Mouse (Mus musculus) hindbrain, embryonic 15.5 days (tissue): ENCODE measurements around the gene Hmox1. TPM values are rescaled to one million over a fixed set of nuclear protein-coding genes. Genes with fewer than 3 reads are reported as not detected.
A peak's percentile ranks its signal among the peaks of the same experiment; 100 is the strongest.

ENCODE experiments used
- ATAC-seq: fragments of 200-750 bp; cut with Nextera tagmentation; 2 replicates; pipeline ENCODE4 v1.8.0; 2017; ENCODE audit warnings: low read depth, moderate number of reproducible peaks, moderate TSS enrichment; ENCODE audit not compliant: low FRiP score
- H3K27ac ChIP-seq: fragments of 300-500 bp; sonication (generic); replicated peaks from 2 replicates; pipeline ENCODE4 v1.5.1; 2015; ENCODE audit warnings: mild to moderate bottlenecking, inconsistent platforms
- H3K27me3 ChIP-seq: fragments of 300-500 bp; sonication (generic); 2 replicates; pipeline ENCODE4 v1.6.1; 2015; ENCODE audit warnings: control low read depth, inconsistent platforms
- H3K36me3 ChIP-seq: fragments of 300-500 bp; sonication (generic); 2 replicates; pipeline ENCODE4 v1.6.1; 2015; ENCODE audit warnings: control low read depth, inconsistent platforms
- H3K4me1 ChIP-seq: fragments of 300-500 bp; sonication (generic); replicated peaks from 2 replicates; pipeline ENCODE4 v1.6.1; 2015; ENCODE audit warnings: control low read depth, inconsistent platforms
- H3K4me2 ChIP-seq: fragments of 300-500 bp; sonication (generic); 2 replicates; pipeline ENCODE4 v1.6.1; 2015; ENCODE audit warnings: moderate library complexity, mild to moderate bottlenecking, inconsistent platforms
- H3K4me3 ChIP-seq: fragments of 300-500 bp; sonication (generic); 2 replicates; pipeline ENCODE4 v1.5.1; 2015; ENCODE audit warnings: mild to moderate bottlenecking, inconsistent platforms
- H3K9ac ChIP-seq: fragments of 300-500 bp; sonication (generic); 2 replicates; pipeline ENCODE4 v1.6.1; 2015; ENCODE audit warnings: inconsistent platforms
- H3K9me3 ChIP-seq: fragments of 300-500 bp; sonication (generic); 2 replicates; pipeline ENCODE4 v1.6.1; 2016; ENCODE audit warnings: control low read depth, inconsistent platforms
- WGBS: fragments of 180-500 bp; shearing (Covaris S2); methylation state at CpG from one replicate; pipeline ENCODE4 v1.1.7; 2015; 5-methylcytosine and 5-hydroxymethylcytosine counted together
- polyA plus RNA-seq: library from polyadenylated mRNA; unstranded; fragments of >200 nt; fragmentation: Nextera tagmentation; extraction: Ambion mirVana; gene quantifications from 2 replicates; pipeline ENCODE4 v1.2.1, GENCODE M21; 2015

Gene Hmox1
- polyA plus RNA-seq = 14.0 and 15.1 TPM in 2 replicates

DNA sequence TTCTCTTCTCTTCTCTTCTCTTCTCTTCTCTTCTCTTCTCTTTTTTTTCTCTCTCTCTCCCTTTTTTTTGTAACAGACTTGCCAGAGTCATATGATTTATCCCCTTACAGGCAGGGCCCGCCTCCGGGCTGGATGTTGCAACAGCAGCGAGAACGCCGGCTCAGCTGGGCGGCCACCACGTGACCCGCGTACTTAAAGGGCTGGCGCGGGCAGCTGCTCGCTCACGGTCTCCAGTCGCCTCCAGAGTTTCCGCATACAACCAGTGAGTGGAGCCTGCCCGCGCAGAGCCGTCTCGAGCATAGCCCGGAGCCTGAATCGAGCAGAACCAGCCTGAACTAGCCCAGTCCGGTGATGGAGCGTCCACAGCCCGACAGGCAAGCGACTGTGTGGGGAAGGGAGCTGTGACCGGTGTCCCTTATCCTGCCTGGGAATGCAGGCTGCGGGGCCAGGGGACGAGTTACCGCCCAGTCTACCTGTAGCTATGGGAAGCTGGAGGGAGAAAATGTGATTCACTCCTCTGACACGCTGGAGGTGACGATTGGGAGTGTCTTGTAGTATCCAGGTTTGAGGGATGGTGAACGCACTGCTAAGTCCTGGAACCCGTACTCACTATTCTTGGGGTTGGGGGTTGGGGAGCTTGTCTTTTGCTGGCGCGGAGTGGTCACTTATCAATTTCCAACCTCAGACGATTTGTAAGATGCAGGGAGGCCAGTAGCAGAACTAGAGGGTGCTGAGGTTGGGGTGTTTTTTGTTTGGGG is at the start of gene Hmox1:
Hmox1 (plus strand) TSS at position 223 of the 758 bp plus-strand sequence.
- WGBS = 1% methylated on average over 36 of the region's 36 CpGs
- Histone ChIP-seq H3K27ac (peak within 1 kb of the TSS; percentile 48; the same call in 1 of the 2 replicates), H3K36me3 (no peaks in the 10 kb centered on the region), H3K4me3 (peak within 1 kb of the TSS; percentile 51), H3K9ac (peak within 1 kb of the TSS; percentile 54), H3K27me3 (no peaks in the 10 kb centered on the region), H3K4me2 (peak within 1 kb of the TSS; percentile 95), H3K4me1 (peaks cover 16% of the 10 kb centered on the region), H3K9me3 (no peaks in the 10 kb centered on the region)
- ATAC-seq = peak; percentile 94

DNA sequence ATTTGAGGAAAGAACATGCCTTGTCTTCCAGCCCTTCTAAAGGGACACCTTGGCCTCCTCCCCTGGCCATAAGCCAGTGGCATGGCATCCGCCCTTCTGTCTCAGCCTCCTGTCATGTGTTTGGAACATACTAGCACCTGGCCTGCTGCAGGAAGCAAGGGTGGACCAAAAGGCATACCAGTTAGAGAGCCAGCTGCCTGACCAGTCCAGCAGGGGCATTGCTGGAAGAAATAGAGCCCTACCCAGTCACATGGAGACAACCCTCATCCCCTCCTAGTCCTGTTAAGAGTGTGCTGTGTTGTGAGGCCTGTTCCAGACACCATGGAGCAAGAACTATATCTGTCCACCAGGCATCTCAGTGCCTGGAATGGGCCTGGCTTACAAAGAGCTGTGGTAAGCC is 47.1 kb upstream of the Hmox1 start:
- Histone ChIP-seq H3K4me3 (no peak overlapping the region), H3K27ac (no peak overlapping the region), H3K27me3 (no peaks in the 10 kb centered on the region), H3K36me3 (no peaks in the 10 kb centered on the region), H3K4me2 (no peak overlapping the region), H3K4me1 (no peaks in the 10 kb centered on the region), H3K9me3 (no peaks in the 10 kb centered on the region), H3K9ac (no peak overlapping the region)
- 91% methylated on average over 1 of the region's 1 CpGs for WGBS
- no peak for ATAC-seq

DNA sequence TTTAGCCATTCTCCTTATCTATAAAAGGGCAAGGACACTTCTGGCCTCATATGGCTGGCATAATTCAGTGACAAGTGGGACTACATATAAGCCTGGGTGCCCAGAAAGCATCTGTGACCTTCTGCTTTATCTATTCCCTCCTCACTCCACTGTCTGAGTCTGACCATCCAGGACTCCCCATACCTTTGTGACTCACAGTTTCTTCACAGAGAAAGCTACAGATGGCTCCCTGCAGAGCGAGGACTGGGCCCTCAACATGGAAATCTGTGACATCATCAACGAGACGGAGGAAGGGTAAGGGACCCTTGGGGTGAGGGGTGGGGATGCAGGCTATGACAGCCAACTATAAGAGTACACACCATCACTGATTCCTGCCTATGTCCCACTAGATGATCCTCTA is 45.6 kb upstream of the Hmox1 start:
- Histone ChIP-seq H3K36me3 (no peaks in the 10 kb centered on the region), H3K4me3 (no peak overlapping the region), H3K9ac (no peak overlapping the region), H3K27me3 (no peaks in the 10 kb centered on the region), H3K27ac (no peak overlapping the region), H3K4me2 (no peak overlapping the region), H3K4me1 (no peaks in the 10 kb centered on the region), H3K9me3 (no peaks in the 10 kb centered on the region)
- no peak for ATAC-seq
- WGBS = 92% methylated on average over 3 of the region's 3 CpGs

DNA sequence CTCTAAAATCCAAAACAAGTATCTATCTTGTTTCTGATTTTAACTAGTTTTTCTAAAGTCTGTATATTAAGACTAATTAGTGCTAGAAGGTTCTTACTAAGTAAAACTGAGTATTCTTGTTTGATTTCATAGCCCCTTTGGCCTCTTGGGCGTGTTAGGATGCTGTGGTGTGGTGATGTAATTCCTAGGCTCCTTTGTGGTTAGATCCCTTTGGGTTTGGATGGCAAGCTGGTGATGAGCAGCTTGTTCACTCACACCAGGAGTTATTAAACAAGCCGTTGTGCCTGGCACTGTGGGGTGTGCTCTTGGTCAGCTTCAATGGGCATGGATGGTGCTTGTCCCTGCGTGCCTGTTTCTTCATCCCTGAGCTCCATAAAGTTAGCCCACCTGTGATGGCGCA is 40.1 kb upstream of the Hmox1 start:
- 91% methylated on average over 4 of the region's 4 CpGs for WGBS
- Histone ChIP-seq H3K27ac (no peak overlapping the region), H3K4me1 (no peaks in the 10 kb centered on the region), H3K27me3 (no peaks in the 10 kb centered on the region), H3K36me3 (0 out of 2 replicates have a peak, but pooled peaks cover 4% of the 10 kb centered on the region), H3K9me3 (no peaks in the 10 kb centered on the region), H3K9ac (no peak overlapping the region), H3K4me3 (no peak overlapping the region), H3K4me2 (no peak overlapping the region)
- ATAC-seq = no peak

DNA sequence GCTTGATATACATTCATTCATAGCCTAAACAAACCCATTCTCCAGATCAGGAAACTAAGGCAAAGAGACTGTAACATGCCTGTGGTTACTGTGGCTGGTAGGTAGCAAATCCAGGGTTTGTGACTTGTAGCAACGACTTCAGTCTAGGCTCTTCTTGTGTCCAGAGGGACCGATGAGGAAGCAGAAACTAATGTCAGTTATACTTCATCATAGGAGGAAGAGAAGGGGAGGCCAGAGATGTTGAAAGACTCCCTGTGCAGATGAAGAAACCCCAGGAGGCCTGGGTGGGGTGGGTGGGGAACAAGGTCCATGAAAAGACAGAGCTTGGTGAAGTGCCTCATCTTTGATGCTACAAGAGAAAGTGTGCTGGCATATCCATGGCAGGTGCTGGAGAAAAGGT is 37.7 kb upstream of the Hmox1 start:
- Histone ChIP-seq H3K27me3 (no peaks in the 10 kb centered on the region), H3K9ac (no peak overlapping the region), H3K9me3 (no peaks in the 10 kb centered on the region), H3K4me2 (no peak overlapping the region), H3K27ac (no peak overlapping the region), H3K36me3 (0 out of 2 replicates have a peak, but pooled peaks cover 4% of the 10 kb centered on the region), H3K4me1 (no peaks in the 10 kb centered on the region), H3K4me3 (no peak overlapping the region)
- no peak for ATAC-seq
- 98% methylated on average over 2 of the region's 2 CpGs for WGBS

DNA sequence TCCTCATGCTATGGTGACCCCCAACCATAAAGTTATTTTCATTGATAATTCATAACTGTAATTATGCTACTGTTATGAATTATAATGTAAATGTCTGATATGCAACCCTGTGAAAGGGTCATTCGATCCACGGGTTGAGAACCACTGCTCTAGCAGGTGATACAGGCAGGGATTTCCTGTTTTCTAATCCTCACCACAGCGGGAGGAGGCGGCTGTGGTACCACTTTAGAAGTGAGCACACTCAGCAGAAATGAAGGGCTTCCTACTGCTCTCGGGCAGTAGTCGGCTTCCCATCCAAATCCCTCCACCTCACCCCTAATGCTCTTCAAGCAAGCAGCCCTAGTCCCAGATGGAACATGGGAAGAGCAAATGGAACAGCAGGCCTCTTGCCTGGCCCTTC is 33.4 kb upstream of the Hmox1 start:
- H3K4me2 ChIP-seq = no peak overlapping the region
- no peaks in the 10 kb centered on the region for H3K9me3 ChIP-seq
- H3K27me3 ChIP-seq = no peaks in the 10 kb centered on the region
- ATAC-seq = no peak
- no peaks in the 10 kb centered on the region for H3K4me1 ChIP-seq
- no peak overlapping the region for H3K4me3 ChIP-seq
- H3K27ac ChIP-seq = no peak overlapping the region
- no peak overlapping the region for H3K9ac ChIP-seq
- WGBS = 87% methylated on average over 6 of the region's 6 CpGs
- H3K36me3 ChIP-seq = peaks cover 11% of the 10 kb centered on the region; the same call in 1 of the 2 replicates

DNA sequence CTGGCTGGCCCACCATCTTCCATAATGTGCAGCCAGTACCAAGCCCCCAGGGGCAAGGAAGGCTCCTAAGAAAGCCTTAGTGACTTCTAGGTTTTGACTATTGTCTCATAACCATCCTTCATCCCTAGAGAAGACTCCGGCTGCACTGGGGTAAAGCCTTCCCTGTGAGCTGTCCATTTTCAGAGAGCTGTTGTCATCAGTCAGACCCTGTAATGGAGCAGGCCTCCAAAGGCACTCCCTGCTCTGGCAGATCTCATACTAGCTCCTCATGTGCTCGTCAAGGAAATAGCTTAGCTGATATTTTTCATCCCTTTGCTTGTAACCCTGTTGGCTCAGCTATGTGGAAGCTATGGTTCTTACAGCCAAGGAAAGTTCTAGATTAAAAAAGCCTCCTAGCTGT is 32.6 kb upstream of the Hmox1 start:
- H3K4me2 ChIP-seq = no peak overlapping the region
- no peak for ATAC-seq
- H3K4me1 ChIP-seq = no peaks in the 10 kb centered on the region
- no peak overlapping the region for H3K27ac ChIP-seq
- no peaks in the 10 kb centered on the region for H3K27me3 ChIP-seq
- H3K9ac ChIP-seq = no peak overlapping the region
- peaks cover 14% of the 10 kb centered on the region; the same call in 1 of the 2 replicates for H3K36me3 ChIP-seq
- WGBS = 90% methylated on average over 2 of the region's 2 CpGs
- H3K9me3 ChIP-seq = no peaks in the 10 kb centered on the region
- no peak overlapping the region for H3K4me3 ChIP-seq

DNA sequence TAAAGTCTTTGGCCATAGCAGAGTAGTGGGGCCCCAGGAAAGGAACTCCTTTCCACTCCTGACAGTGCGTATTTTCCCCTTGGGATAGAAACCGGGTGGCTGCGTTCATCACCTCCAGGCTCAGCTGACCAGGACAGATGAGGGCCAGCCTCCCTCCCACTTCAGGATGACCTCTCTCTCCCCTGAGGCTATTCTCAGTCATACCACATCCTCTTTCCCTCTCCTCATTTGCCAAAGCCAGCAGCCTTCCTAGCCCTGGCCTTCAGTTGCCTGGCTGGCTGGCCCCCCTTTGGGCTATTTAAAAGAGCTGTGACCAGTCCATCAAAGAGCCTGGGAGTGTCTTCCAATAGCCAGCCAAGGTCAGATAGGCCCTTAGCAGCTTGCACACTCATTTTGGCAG is 30.1 kb upstream of the Hmox1 start:
- no peak overlapping the region for H3K4me3 ChIP-seq
- H3K36me3 ChIP-seq = peaks cover 9% of the 10 kb centered on the region; the same call in 1 of the 2 replicates
- ATAC-seq = no peak
- H3K9ac ChIP-seq = no peak overlapping the region
- H3K27ac ChIP-seq = no peak overlapping the region
- H3K4me1 ChIP-seq = no peaks in the 10 kb centered on the region
- no peaks in the 10 kb centered on the region for H3K9me3 ChIP-seq
- 86% methylated on average over 3 of the region's 3 CpGs for WGBS
- H3K4me2 ChIP-seq = no peak overlapping the region
- H3K27me3 ChIP-seq = no peaks in the 10 kb centered on the region

DNA sequence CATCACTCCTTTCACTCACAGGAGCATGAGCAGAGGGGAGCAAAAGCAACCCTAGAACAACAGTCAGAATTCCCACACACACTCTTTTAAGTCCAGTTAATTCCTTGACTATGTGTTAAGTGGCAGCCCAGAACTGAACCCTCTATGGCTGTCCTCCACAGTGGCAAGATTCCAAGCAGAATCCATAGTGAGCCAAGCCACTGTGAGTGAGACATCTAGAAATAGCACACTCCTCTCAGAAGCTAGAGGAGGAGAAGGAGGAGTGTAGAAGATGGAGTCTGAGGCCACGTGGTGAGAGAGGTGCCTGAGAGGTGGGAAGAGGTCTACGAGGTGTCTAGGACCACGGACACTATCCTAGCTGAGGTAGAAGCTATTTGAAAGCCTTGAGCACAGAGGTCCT is 28.6 kb upstream of the Hmox1 start:
- 93% methylated on average over 3 of the region's 3 CpGs for WGBS

DNA sequence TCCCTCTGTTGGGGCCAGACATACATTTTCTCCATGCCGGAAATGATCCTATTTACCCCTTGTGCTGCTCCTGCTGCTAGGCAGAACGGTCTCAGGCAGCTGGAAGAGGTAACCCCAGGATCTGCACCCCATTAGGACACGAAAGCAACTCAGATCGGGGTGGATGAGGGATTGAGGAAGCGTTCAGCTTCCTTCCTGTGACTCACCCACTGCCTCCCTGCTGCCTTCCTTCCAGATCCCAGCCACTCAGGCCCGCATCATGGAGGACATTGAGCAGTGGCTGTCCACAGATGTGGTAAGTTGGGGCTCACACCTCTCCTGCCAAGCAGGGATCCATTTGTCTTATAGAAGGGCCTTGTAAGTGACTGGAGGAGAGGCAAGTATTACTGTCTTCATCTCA is 26.1 kb upstream of the Hmox1 start:
- no peak for ATAC-seq
- H3K4me1 ChIP-seq = no peaks in the 10 kb centered on the region
- no peaks in the 10 kb centered on the region for H3K27me3 ChIP-seq
- no peak overlapping the region for H3K4me3 ChIP-seq
- H3K9me3 ChIP-seq = no peaks in the 10 kb centered on the region
- WGBS = 85% methylated on average over 6 of the region's 6 CpGs
- H3K9ac ChIP-seq = no peak overlapping the region
- H3K27ac ChIP-seq = no peak overlapping the region
- H3K4me2 ChIP-seq = no peak overlapping the region
- peaks cover 9% of the 10 kb centered on the region; the same call in 1 of the 2 replicates for H3K36me3 ChIP-seq

More for the DNA sequence above, 28.6 kb upstream of the Hmox1 start:
- Histone ChIP-seq H3K27me3 (no peaks in the 10 kb centered on the region), H3K9ac (no peak overlapping the region), H3K4me1 (no peaks in the 10 kb centered on the region), H3K36me3 (peaks cover 9% of the 10 kb centered on the region; the same call in 1 of the 2 replicates), H3K4me2 (no peak overlapping the region), H3K9me3 (no peaks in the 10 kb centered on the region), H3K4me3 (no peak overlapping the region), H3K27ac (no peak overlapping the region)
- no peak for ATAC-seq

DNA sequence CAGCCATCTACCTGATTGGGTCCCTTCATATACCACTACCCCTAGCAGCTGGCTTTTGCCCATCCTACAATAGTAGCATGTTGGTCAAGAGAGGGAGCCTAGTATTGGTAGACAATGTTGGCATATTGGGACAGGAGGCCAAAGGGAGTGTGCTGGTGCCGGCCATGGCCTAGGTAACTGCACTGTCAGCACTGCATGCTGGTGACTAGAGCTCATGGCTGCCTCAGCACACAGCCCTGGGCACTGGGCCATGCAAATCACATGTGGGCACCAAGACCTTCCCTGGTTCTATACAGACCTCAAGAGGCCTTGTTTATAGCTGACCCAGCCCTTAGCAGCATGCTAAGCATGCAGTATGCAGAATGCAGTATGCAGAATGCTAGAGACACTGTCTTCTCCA is 23.1 kb upstream of the Hmox1 start:
- WGBS = 80% methylated on average over 1 of the region's 1 CpGs
- Histone ChIP-seq H3K4me2 (no peak overlapping the region), H3K36me3 (no peaks in the 10 kb centered on the region), H3K27ac (no peak overlapping the region), H3K27me3 (no peaks in the 10 kb centered on the region), H3K9me3 (no peaks in the 10 kb centered on the region), H3K9ac (no peak overlapping the region), H3K4me1 (no peaks in the 10 kb centered on the region), H3K4me3 (no peak overlapping the region)
- no peak for ATAC-seq

DNA sequence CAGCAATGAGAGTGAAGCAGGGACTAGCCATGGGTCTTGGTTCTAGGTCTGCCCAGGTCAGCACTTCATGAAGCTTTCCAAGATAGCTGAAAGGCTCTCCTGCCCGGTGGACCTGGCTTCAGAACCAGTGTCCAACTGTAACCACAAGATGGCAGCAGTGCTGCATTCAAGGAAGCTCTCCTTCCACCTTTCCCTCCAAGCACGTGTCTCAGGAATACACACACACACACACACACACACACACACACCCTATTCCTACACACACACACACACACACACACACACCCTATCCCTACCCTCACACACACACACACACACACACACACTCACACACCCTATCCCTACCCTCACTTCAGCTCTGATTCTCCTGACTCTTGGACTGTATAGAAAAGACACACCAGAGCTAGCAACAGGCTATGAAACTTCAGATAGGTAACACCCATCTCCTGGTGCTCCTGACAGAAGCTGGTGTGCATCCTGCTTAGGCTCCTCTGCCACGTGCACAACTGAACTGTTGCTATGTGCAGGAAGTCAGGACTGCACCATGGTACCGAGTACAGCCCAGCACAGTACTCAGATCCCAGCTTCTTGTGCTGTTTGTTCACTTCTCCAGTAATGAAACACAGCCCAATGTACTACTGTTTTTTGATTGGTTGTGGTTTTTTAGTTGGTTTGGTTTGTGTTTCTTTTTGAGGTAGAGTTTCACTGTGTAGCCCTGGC is 21.6 kb upstream of the Hmox1 start:
- 26% methylated on average over 4 of the region's 4 CpGs for WGBS
- Histone ChIP-seq H3K4me1 (no peaks in the 10 kb centered on the region), H3K27ac (no peak overlapping the region), H3K4me3 (no peak overlapping the region), H3K9me3 (no peaks in the 10 kb centered on the region), H3K27me3 (no peaks in the 10 kb centered on the region), H3K4me2 (no peak overlapping the region), H3K36me3 (no peaks in the 10 kb centered on the region), H3K9ac (no peak overlapping the region)
- peak; percentile 88 for ATAC-seq
